Mouse (Mus musculus) heart, postnatal 0 days (tissue): ENCODE data around the gene Cebpzos.

Experiments used
- CTCF ChIP-seq: IDR thresholded peaks from 2 replicates; pipeline ENCODE4 v1.5.1; 2016; ENCODE audit warnings: antibody characterized with exemption, control low read depth, low read depth
- EP300 ChIP-seq: IDR thresholded peaks from 2 replicates; pipeline ENCODE4 v1.6.1; 2016; ENCODE audit warnings: antibody characterized with exemption, low read depth

DNA sequence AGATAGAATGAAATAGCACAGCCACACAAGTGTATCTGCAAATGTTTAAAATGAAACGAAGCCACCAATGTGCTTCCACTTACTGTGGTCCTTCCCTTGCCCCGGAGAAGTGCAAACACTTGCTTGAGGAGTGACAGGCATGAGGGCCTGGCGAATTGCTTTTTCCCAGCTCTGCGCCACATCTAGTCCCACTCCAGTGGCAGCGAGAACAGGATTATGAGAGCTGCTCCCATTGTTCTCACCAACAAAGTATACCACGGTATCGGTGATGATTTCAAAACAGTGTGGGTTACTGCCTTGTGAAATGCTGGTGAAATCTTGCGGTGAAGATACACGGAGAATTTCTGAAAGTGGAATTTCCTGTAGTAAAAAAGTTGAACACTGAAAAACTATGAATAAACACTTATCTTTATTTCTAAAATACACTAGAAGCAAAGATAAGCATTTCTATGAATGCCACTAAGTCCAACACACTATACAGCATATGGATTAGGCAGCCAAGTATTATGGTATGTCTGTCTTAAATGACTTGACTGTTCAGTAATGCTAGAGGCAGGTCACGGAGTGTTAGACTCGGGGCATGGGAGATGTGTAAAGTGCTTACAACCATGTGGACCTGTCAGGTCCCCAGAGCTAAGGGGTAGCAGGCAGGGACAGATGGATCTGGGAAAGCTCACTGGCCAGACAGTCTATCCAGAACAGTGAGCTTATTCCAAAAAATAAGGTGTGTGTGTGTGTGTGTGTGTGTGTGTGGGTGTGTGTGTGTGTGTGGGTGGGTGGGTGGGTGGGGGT lies 50.0 kb downstream of the Cebpzos start:
- TF ChIP-seq CTCF (no peak), EP300 (no peak)
